Mouse (Mus musculus) lung, adult 2 months (tissue): ENCODE measurements around the gene Picalm.

Experiments
- CTCF ChIP-seq: fragments of 200-500 bp; IDR thresholded peaks from 2 replicates; pipeline ENCODE4 v1.5.1; 2011; ENCODE audit warnings: mild to moderate bottlenecking, low read length, control low read depth; ENCODE audit not compliant: insufficient read depth
- POLR2A ChIP-seq: fragments of 200-500 bp; IDR thresholded peaks from 2 replicates; pipeline ENCODE4 v1.6.1; 2011; ENCODE audit warnings: low read depth, mild to moderate bottlenecking, control low read depth, low read length, borderline replicate concordance; ENCODE audit errors: extremely low read depth

DNA sequence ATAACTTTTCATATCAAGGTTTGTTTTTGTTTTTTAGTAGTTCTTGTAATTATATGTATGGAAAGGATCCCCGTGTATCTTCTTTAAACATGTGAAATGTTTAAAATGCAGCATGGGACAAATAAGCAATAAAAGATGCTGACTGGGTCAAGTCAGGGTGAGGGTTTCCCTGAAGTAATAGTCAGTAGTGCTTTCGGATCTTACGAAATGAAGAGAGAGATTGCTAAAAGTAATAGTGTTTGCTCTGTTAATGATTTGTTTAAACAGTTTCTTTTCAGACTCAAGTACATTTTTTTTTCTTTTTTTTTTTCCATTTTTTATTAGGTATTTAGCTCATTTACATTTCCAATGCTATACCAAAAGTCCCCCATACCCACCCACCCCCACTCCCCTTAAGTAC, 10.3 kb downstream of the Picalm start:
- no peak for TF ChIP-seq POLR2A
- no peak for TF ChIP-seq CTCF
